Mouse (Mus musculus) adrenal gland (tissue): ENCODE data around the gene Tmem88b.

Source experiments
- microRNA-seq, 2 experiments: library from miRNA; unstranded; fragments of <30 nt; microRNA quantifications; one replicate each; pipeline ENCODE4; 2019

The Tmem88b gene

Small RNA genes within 50 kb of the gene (microRNA-seq; reads per million reads assigned to microRNA genes)
- gene Gm27743 = 0 reads per million in 2 experiments
